Mouse (Mus musculus): ENCODE data around the gene Pdia6.
A peak's percentile ranks its signal among the peaks of the same experiment; 100 is the strongest.

Gene Pdia6

DNA sequence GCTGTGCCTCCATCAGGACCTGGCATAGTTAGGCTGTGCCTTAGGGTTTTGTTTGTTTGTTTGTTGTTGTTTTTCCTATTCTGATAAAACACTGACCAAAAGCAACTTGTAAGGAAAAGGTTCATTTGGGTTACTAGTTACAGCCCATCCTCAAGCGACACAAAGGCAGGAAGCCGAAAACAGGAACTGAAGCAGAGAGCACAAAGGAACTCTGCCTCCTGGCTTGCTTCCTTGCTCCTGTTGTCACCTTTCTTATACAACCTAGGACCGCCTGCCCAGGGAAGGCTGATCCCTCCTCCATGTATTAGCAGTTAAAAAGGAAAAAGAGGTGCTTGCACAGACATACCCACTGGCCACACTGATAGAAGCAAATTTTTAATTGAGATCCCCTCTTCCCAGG is 2.5 kb upstream of the Pdia6 start:
- DNase-seq (ENCODE audit: low read depth in 1 of 2, low spot score in 2 of 2) = no peak

DNA sequence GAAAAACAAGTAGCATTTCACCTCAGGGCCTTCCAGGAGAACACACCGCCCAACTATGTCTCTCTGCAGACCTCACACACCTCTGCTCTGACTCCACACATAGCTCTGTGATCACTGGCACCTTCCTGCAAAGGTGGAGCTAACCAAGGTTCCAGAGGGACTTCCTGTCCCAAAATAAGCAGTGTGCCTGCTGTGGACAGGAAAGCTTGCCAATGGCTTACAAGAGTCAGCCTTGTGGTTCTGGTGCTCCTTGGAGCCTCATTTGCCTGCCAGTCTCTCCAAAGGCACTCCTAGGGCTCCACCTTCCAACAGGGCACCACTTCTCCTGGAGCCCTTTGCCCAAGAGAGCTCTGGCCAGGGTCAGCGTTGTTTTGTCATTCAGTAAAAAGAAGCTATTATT is 1.5 kb upstream of the Pdia6 start:
- no peak for DNase-seq (ENCODE audit: low read depth in 1 of 2, low spot score in 2 of 2)

DNA sequence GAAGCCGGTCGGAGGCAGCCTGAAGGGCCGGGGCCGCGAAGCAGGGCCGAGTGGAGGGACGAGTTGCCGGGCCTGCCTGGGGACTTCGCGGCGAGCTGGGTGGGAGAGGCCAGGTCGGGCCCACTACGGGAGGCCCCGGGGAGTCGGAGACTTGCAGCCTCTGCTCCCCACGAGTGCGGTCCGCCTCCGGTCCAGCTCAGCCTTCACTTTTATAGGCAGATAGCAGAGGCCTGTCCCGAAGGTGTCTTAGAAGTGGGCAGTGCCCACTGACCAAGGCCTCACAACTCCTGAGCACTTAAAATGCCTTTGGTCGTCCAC is 287 bp downstream of the Pdia6 start:
- no peak for DNase-seq (ENCODE audit: low read depth in 1 of 2, low spot score in 2 of 2)

- no peak for DNase-seq (ENCODE audit: low read depth in 1 of 2, low spot score in 2 of 2)
Measured at GRCm38 (mm10) chr12:17267316-17267715, 971 bp downstream of the Pdia6 start.

DNA sequence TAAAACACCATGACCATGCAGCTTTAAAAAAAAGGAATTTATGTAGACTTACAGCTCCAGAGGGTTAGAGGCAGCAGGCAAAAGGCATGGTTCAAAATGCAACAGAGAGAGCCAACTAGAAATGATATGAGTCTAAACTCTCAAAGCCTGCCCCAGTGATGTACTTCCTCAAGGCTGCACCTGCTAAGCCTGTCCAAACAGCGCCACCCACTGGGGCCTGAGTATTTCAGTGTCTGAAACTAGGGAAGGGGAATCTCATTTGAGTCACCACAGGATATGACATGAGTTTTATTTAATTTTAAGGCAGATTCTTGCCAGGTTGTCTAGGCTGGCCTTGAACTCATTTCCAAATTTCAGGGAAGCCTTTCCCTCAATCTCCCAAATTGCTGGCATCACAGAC is 4.9 kb downstream of the Pdia6 start:
- DNase-seq (ENCODE audit: low read depth in 1 of 2, low spot score in 2 of 2) = peak in 1 of 2 experiments; percentile 34

GRCm38 (mm10) chr12:17273841-17274240 is 7.5 kb downstream of the Pdia6 start:
- no peak for DNase-seq (ENCODE audit: low read depth in 1 of 2, low spot score in 2 of 2)

- no peak for DNase-seq (ENCODE audit: low read depth in 1 of 2, low spot score in 2 of 2)
Measured at GRCm38 (mm10) chr12:17288496-17288895, 22.2 kb downstream of the Pdia6 start.

- DNase-seq (ENCODE audit: low read depth in 1 of 2, low spot score in 2 of 2) = no peak
Measured at GRCm38 (mm10) chr12:17289060-17289459, 22.7 kb downstream of the Pdia6 start.

DNA sequence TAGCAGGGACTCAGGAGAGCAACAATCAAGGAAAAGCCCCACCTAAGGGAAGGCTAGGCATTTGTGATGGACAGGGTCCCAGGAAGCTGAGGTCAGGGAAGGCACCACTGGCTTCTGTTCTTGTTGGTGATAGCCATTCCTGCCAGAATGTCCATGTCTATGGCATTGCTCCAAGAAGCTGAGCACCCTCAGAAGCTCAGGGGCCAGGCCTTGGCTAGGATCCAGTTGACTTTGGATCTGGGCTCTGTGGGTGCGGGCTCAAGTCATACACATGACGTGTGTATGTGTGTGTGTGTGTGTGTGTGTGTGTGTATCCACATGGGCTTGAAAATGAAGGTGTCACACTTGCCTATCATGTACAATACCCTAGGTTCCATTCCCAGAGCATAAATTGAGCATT is 23.6 kb downstream of the Pdia6 start:
- DNase-seq (ENCODE audit: low read depth in 1 of 2, low spot score in 2 of 2) = no peak

DNA sequence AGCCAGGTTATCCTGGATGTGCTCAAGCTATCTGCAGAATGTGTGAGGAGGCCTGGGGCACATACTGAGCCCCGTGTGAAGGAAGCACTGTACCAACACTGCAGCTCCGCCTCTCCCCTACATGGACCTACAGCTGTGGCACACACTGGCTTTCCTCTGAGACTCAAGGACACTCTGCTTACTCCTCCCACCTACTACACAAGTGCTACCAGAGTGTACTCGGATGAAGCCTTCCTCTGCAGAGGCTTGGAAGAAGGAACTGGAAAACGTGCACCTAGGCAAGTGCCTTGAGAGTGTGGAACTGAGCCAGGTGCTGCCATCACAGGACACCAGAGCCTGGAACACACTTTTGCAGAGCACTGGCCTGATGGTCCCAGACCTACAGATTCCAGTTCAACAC is 24.2 kb downstream of the Pdia6 start:
- DNase-seq (ENCODE audit: low read depth in 1 of 2, low spot score in 2 of 2) = no peak

DNA sequence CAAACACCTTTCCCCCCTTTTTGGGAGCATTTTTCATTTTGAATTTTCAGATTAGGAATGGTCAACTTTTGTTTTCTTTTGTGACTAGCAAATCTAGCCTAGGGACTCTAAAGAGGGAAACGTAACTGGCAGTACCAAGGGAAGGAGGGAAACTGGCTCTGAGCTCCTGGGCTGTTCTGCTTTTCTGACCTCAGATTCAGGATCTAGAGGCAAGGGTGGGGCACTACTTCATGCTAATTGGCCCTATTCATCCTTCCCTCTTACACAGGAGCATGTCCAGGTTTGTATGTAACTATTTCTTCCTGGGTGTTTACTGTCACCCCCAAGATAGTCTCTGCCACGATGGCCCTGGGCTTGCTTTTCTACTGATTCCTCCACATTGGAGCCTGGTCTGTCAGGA is 30.6 kb downstream of the Pdia6 start:
- no peak for DNase-seq (ENCODE audit: low read depth in 1 of 2, low spot score in 2 of 2)

- DNase-seq (ENCODE audit: low read depth in 1 of 2, low spot score in 2 of 2) = no peak
Measured at GRCm38 (mm10) chr12:17299902-17300301, 33.6 kb downstream of the Pdia6 start.

GRCm38 (mm10) chr12:17305445-17305844 is 39.1 kb downstream of the Pdia6 start:
- DNase-seq (ENCODE audit: low read depth in 1 of 2, low spot score in 2 of 2) = no peak

- DNase-seq (ENCODE audit: low read depth in 1 of 2, low spot score in 2 of 2) = no peak
Measured at GRCm38 (mm10) chr12:17308246-17308645, 41.9 kb downstream of the Pdia6 start.

GRCm38 (mm10) chr12:17310852-17311839 is 44.8 kb downstream of the Pdia6 start:
- DNase-seq (ENCODE audit: low read depth in 1 of 2, low spot score in 2 of 2) = no peak

DNA sequence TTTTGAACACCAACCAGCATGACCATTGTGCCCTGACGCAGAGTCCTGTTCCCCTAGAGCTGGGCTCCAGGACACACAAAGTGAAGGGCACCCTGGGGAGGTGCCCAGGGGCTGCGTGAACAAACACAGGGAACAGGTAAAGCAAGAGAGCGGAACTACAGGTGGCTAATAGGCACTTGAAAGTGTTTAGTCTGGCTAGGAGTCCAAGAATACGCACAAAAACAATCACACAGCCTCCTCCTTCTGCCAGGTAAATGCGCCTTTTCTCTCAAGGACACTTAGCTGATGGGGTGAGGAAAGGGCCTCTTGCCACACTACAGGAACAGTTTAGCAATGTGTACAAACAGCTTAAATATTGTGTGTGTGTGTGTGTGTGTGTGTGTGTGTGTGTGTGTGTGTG is 49.8 kb downstream of the Pdia6 start:
- DNase-seq (ENCODE audit: low read depth in 1 of 2, low spot score in 2 of 2) = no peak

DNA sequence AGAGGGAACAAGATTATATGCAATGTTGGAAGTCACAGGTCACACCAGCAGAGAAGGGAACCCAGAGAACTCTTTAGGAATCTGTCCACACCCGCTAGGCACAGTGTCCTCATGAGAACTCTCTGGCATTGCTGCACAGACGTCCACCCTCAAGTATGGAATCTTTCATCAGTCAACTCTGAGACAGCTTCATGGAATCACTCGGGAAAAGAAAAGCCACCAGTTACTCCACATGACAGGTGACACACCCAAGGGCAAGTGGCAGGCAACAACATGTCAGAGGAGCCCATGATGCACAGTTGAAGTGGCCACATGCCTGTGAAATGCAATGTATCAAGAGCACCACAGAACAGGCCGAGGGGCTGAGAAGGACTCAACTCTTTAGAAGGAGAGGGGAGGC is 51.6 kb downstream of the Pdia6 start:
- DNase-seq (ENCODE audit: low read depth in 1 of 2, low spot score in 2 of 2) = no peak

DNA sequence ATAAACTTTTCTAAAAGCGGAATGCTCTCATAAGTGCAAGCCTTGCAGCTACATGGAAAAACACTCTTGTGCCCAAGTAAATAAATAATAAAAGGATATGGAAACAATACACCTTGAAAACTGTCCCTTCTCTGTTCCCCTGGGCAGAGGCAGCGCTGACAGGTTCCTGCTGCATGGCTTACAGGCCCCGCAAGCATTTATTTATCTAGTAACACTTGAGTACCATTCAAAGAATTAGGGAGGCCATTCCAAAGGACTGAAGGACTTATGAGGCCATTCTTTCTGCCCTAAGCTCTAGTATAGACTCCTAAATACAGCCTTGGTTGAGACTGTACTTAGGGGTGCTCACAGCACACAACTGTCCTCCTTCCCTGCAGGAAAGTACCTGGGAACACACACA is 52.1 kb downstream of the Pdia6 start:
- DNase-seq (ENCODE audit: low read depth in 1 of 2, low spot score in 2 of 2) = no peak

GRCm38 (mm10) chr12:17324549-17325470 is 58.5 kb downstream of the Pdia6 start:
- DNase-seq (ENCODE audit: low read depth in 1 of 2, low spot score in 2 of 2) = no peak

DNA sequence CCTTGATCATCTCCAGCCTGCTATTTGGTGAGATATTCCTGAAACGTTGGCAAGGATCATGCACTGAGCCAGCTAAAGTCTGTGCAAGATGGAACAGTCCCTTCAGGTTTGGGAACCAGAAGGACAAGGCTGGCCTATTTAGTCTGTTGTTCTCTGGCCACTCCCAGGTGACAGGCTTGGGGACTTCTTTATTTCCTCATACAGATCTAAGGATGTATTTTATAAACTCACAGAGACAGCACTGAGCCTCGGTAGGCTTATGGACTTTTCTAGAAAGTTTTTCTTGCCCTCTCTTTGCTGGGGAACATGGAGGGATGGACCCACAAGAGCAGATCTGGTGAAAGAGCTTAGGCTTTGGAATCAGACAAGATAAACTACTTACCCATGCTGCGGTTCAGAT is 62.9 kb downstream of the Pdia6 start, which contains the start of gene Atp6v1c2:
Gene Atp6v1c2, minus strand, starts transcription at position 101 of the 400 bp plus-strand sequence.
- DNase-seq (ENCODE audit: low read depth in 1 of 2, low spot score in 2 of 2) = no peak

GRCm38 (mm10) chr12:17333459-17333858 is 67.1 kb downstream of the Pdia6 start:
- no peak for DNase-seq (ENCODE audit: low read depth in 1 of 2, low spot score in 2 of 2)

All from monocyte, adult 2 months (primary cell).